Mouse (Mus musculus): ENCODE results near the gene Nphp4.

Gene Nphp4

GRCm38 (mm10) chr4:152476427-152477023 is at the start of gene Nphp4:
TSS of gene Nphp4 (plus strand) at chr4:152476706.
- DNase-seq = no peak

GRCm38 (mm10) chr4:152428259-152428658 is 48.2 kb upstream of the Nphp4 start:
- DNase-seq = no peak

GRCm38 (mm10) chr4:152432308-152432707 is 44.2 kb upstream of the Nphp4 start:
- peak; percentile 37 for DNase-seq

GRCm38 (mm10) chr4:152434836-152435235 is 41.7 kb upstream of the Nphp4 start:
- DNase-seq = peak; percentile 91

GRCm38 (mm10) chr4:152435255-152435654 is 41.3 kb upstream of the Nphp4 start:
- DNase-seq = peak; percentile 80

GRCm38 (mm10) chr4:152440882-152441281 is 35.6 kb upstream of the Nphp4 start:
- DNase-seq = peak; percentile 20

- DNase-seq = no peak
These were observed 35.0 kb upstream of the Nphp4 start for GRCm38 (mm10) chr4:152441536-152441935.

GRCm38 (mm10) chr4:152446178-152446577 is 30.3 kb upstream of the Nphp4 start:
- peak; percentile 36 for DNase-seq

- DNase-seq = no peak
These were observed 28.5 kb upstream of the Nphp4 start for GRCm38 (mm10) chr4:152447731-152448665.

- peak; percentile 29 for DNase-seq
These were observed 27.9 kb upstream of the Nphp4 start for GRCm38 (mm10) chr4:152448666-152449018.

- no peak for DNase-seq
These were observed 25.1 kb upstream of the Nphp4 start for GRCm38 (mm10) chr4:152451371-152451770.

GRCm38 (mm10) chr4:152453079-152453478 is 23.4 kb upstream of the Nphp4 start:
- no peak for DNase-seq

GRCm38 (mm10) chr4:152454153-152454552 is 22.4 kb upstream of the Nphp4 start:
- no peak for DNase-seq

GRCm38 (mm10) chr4:152456609-152457008 is 19.9 kb upstream of the Nphp4 start:
- no peak for DNase-seq

- no peak for DNase-seq
These were observed 18.8 kb upstream of the Nphp4 start for GRCm38 (mm10) chr4:152457673-152458072.

GRCm38 (mm10) chr4:152462516-152462915 is 14.0 kb upstream of the Nphp4 start:
- no peak for DNase-seq

GRCm38 (mm10) chr4:152463147-152463546 is 13.4 kb upstream of the Nphp4 start:
- DNase-seq = no peak

- no peak for DNase-seq
These were observed 11.4 kb upstream of the Nphp4 start for GRCm38 (mm10) chr4:152465116-152465515.

GRCm38 (mm10) chr4:152466601-152467000 is 9.9 kb upstream of the Nphp4 start:
- DNase-seq = no peak

- DNase-seq = no peak
These were observed 8.6 kb upstream of the Nphp4 start for GRCm38 (mm10) chr4:152467951-152468350.

GRCm38 (mm10) chr4:152475941-152476340 is 565 bp upstream of the Nphp4 start:
- DNase-seq = no peak

GRCm38 (mm10) chr4:152477106-152477465 is 580 bp downstream of the Nphp4 start:
- no peak for DNase-seq

- peak; percentile 100 for DNase-seq
These were observed 1.1 kb downstream of the Nphp4 start, which contains the start of gene Kcnab2 for GRCm38 (mm10) chr4:152477466-152478223. TSS of gene Kcnab2 (minus strand) at chr4:152477871.

- no peak for DNase-seq
These were observed 1.7 kb downstream of the Nphp4 start for GRCm38 (mm10) chr4:152478224-152478567.

All from lung, postnatal 10 days (tissue).